Mouse (Mus musculus) fibroblast of lung, adult 2 months (primary cell): ENCODE measurements around the gene Ube2l3.

ENCODE experiments used
- DNase-seq: peaks from one replicate; pipeline ENCODE4 v3.0.0-alpha.2; 2011; ENCODE audit warnings: low read depth

Gene Ube2l3

DNA sequence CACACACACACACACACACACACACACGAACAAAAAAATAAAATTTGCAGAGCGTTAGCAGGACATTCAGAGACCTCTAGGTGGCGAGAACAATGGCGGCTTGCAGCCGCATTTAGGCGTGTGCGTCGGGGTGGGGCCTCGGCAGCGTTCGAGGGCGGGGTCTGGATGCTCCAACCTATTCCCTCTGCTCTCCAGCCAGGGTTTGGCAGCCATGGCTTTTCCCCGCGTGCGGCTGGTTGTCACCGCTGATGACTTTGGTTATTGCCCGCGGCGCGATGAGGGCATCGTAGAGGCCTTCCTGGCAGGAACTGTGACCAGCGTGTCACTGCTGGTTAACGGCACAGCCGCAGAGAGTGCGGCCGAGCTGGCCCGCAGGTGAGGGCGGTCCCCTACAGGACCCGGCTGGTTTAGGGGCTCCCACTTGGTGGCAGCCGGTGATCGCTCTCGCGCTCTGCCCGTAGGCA is 55.6 kb downstream of the Ube2l3 start, which contains the start of gene Ccdc116:
Ccdc116 (minus strand) TSS at position 458 of the 464 bp plus-strand sequence.
- peak; percentile 56 for DNase-seq

DNA sequence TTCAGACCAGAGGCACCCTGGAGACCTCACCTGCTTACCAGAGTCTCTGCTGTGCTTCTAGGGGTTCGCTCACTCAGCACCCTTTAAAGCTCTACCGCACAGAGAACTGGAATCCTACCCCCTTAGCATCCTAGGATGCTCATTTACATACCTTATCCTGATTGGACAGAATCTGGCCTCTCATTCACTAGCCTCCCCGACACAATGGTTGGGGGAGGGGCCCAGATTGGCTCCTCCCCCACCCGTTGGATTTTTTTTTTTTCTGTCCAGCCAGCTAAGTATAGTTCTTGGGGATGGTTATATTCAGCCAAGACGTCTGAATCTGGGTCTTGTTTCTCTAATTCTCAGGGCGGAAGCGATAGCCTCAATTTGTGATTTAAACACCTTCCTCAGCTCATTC is 58.1 kb downstream of the Ube2l3 start, which contains the start of gene Ydjc:
Ydjc (plus strand) TSS at position 283 of the 400 bp plus-strand sequence.
- no peak for DNase-seq

DNA sequence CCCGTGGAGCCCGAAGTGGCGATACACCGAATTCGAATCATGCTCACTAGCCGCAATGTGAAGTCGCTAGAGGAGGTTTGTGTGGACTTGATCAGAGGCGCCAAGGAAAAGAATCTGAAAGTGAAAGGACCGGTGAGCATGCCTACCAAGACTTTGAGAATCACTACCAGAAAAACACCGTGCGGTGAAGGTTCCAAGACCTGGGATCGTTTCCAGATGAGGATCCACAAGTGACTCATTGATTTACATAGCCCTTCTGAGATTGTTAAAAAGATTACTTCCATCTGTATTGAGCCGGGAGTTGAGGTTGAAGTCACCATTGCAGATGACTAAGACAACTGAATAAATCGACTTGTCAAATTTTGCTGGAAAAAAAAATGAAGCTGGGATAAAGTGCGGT is 65.1 kb downstream of the Ube2l3 start:
- no peak for DNase-seq

DNA sequence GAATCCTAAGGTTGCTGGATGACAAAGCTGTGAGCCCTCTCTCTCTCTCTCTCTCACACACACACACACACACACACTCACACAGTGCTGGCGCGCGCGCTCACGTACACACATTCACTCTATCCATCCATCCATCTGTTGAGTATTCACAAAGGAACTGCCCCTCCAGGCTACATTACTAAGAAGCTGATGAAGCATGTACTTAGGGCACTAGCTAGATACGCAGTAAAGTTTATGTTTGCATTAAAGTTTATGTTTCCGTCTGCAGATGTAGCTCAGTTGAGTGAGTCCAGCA is 69.6 kb downstream of the Ube2l3 start:
- DNase-seq: no peak

DNA sequence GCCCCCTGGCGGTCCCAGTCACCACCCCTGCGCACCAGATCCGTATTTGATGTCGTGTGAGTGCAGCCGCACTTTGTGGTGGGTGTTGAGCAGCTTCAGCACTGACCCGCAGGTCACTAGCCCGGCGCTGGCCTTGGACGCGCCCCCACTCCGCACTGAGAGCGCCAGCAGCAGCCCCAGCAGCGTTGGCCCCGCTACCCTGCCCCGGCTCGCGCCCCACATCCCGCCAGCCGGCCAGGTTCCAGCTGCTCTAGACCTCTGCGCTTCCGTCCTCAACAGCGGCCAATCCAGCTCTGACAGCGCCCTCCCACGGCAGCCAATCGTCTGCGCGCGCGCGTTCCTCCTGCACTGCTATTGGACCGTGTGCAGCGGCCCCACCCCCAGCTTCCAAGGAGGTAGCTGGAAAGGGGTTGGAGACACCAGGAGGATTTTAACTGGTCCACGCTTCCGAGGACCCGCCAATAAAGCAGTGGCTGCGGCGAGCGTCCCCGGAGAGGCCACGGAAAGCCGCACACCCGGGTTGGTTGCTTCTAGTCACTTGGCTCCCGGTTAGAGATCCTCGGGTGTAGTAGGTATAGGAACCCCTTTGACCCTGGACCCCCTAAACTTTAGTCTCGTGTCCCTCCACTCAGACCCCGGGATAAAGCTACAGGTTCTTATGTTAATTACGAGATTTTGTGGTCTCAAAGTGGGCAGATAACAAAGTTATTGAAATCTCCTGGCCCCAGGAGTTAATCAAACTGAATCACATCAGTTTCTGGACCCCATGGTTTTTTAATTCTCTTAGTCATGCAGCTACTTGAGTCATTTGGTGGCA is 70.2 kb downstream of the Ube2l3 start, which contains the start of gene Sdf2l1:
Sdf2l1 (minus strand) TSS at position 295 of the 817 bp plus-strand sequence.
- peak; percentile 88 for DNase-seq

DNA sequence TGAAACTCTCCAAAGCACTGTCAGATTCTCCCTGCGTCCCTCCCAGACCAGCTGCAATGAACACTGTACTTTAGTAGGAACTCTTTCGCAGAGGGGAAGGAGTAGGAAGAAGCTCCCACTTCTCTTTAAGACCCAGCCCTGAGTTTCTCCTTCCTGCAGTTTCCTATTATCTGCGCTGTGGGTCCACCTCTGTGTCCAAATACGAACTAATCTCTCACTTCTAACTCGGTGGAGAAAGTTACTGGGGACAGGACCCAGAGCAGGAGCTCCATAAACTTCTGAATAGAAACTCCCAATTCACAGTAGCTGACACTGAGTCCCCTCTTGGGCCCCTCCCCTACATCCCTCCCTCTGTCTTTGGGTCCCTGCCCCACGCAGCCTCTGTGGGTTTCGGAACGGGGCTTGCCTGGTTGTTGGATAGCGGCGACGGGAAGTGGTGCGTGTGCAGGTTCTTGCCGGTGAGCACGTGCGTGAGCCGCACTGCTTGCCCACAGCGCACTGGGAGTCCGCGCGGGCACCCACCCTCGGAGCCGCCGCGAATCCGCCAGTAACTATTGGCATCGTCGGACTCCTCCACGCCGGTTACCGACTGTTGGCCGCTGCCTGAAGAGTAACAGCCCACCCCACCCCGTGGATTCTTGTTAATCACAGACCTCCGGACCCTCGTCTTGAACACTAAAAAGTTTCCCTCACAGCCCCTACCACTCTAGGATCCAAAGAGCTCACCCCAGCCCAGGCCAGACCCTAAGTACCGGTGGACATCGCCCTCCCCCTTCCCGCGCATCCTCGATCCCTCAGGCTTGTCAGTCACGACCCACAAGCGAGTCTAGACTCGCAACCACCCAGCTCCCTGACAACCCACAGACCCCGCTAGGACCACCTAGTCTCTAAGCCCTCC is 71.0 kb downstream of the Ube2l3 start:
- DNase-seq: no peak

DNA sequence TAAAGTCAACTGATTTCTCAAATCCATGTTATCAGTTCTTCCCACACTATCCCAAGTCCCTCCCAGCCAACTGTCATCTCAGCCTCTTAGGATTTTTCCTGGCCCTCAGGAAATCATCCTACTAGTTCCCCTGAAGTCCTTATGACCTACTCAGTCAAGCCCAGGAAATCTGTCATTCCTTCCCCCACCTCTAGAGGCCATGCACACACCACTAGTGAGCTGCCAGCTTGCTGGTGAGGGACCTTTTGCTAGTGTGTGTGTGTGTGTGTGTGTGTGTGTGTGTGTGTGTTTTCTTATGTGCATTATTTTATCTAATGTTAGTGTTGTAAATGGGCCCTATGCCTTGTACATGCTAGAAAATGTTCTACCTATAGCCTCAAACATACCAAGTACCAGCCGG is 75.2 kb downstream of the Ube2l3 start:
- no peak for DNase-seq

DNA sequence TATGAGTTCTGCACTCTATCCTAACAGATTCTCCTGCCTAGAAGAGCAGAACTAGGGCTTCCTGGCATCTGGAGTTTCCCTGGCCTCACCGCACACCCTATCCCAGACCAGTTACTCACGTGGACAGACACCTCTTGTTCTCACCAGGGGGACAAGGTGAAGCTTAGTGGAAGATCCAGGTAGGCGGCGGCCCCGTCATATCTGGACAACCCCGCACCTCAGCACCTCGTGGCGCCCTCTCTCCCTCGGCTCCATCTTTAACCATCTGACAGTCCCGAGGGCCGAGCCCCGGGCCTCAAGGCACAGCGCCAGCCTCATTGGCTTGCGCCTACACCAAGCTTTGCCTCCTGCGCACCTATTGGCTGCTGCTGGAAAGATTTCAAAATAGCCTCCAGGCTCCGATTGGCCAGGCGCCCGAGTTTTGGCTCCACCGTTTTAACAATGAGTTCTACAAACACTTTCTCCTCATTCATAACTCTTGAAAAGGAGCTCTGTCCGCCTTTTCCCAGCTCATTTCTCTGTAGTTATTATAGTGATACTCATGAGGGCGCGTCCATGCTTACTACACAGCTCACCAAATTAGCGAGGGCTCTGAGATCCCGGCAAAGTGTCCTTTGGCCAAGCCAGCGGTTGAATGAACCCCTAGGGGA is 77.5 kb downstream of the Ube2l3 start, which contains the start of gene 2610318N02Rik:
2610318N02Rik (minus strand) TSS at position 297 of the 650 bp plus-strand sequence.
- no peak for DNase-seq

DNA sequence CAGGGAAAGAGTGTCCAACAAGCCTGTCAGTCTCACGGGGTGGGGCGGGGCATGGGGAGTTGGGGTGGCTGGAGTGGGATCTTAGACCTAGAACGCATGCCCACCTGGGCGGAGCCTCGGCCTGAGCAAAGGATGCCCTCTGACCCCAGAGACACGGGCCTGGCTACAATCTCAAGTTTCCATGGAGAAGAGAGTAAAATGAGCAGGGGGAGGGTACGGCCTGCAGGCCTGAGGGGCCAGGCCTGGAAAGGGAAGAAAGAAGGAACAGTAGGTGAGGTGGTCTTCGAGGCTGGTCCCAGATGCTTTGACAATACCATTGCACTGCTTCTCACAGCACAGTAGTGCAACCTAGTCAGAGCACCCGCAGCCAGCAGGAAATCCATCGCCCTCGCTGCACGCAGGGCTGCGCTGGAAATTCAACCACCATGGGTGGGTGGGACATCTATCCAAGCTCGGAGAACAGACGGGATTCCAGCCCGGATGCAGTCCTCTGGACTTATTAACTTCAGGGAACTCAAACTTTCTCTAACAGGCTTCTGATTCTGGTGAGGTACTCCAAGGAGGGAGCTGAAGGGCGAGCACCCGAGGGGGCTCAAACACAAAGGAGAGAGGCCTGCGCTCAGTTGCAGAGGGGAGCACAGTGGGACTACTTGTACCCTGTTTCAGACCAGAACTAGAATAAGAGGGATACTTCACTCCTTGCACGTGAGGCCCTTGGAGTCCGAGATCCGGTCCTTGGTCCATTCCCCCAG is 78.2 kb downstream of the Ube2l3 start:
- DNase-seq: no peak

DNA sequence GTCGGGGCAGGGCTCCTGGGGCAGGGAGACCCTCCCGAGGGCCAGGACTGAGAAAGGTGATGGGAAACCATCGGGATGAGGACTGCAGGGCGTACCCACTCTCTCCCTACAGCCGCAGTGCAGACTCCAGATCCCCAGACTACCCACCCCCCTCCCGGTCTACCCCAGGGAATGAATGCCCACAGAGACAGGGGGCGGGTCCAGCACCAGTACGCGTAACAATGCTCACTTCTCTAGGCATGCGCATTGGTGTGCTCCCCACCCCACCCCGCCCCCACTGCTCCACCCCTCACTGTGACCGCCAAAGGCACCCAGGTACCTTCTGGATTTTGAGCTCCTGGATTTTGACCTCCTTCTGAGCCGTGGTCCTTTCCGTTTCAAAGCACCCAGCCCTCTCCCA is 80.9 kb downstream of the Ube2l3 start:
- no peak for DNase-seq

DNA sequence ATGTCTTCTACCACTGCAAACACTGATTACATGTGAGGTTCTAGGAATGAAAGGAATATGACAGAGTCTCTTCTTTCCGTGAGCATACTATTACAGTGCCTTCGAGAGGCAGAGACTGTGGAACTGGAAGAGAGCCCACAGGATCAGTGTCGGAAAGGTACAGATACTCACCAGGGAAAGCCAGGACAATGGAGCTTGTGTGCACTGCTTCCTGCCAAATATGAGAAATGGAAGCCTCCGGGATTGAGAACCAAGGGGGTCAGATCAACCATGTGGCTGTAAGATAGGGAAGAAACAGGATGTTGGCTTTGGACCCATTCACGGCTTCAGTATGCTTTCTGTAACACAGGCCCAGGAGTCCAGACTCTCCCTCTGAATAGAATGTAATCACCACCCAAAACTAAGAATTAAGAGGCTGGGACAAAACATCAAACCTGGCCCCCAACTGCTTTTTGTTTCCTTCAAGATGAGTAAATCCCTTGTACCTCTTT is 85.1 kb downstream of the Ube2l3 start:
- DNase-seq: no peak

DNA sequence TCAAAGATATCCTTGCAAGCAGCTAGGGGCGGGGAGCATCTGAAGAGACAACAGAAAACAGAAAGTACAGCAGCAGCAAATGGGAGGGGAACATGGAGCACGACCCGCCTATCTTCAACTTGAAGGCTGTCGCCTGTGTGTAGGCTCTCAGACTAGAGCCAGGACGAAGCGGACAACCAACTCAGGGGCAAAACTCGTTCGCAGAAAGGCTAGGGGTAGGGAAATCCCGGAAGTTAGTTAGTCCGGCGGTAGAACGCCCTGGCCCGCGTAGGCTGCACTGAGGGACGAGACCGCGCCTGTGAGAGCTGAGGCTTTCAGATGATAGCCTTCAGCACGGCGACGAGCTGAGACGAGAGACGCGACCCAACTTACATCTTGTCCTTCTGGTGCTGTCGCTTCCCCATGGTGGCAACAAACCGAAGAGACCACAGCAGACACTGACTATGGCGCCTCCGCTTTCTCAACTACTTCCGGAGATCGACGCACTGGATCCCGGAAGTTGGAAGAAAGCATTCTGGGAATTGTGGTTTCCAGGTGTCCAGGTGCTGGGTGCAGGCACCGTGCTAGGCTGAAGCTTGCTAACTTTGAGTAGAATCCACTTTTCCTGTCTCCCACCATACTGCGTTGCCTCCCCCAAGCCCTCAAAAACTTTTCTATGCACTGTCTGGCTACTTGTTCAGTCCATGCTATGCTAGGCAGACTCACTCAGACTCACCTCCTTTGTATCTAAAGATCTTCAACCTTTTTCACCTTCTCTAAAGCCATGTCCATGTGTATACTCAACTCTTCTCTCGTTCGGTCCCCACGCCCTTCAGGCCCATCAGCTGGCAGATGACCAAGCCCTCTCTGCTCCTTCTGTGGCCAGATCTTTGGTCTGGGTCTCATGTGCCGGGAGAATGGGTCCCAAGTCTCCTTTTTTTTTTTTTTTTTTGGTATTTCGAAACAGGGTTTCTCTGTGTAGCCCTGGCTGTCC is 91.4 kb downstream of the Ube2l3 start, which contains the start of gene Ppil2:
Ppil2 (minus strand) TSS at position 487 of the 973 bp plus-strand sequence.
- peak; percentile 46 for DNase-seq

DNA sequence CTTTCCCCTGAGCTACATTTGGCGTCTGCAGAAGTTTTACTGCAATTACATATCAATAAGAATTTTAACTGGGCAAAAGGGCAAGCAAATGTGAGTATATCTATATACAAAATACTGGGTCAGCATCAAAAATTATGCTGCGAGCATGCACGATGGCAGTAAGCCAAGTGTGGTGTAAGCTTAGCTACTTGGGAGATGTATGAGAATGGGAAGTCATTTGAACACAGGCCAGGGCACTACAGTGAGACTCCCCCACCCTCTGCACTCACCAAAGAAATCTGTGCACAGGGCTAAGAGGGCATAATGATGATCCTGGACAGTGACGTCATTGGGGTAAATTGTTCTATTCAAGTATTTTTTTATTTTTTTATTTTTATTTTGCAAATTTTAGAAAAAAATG is 97.8 kb downstream of the Ube2l3 start:
- DNase-seq: no peak

DNA sequence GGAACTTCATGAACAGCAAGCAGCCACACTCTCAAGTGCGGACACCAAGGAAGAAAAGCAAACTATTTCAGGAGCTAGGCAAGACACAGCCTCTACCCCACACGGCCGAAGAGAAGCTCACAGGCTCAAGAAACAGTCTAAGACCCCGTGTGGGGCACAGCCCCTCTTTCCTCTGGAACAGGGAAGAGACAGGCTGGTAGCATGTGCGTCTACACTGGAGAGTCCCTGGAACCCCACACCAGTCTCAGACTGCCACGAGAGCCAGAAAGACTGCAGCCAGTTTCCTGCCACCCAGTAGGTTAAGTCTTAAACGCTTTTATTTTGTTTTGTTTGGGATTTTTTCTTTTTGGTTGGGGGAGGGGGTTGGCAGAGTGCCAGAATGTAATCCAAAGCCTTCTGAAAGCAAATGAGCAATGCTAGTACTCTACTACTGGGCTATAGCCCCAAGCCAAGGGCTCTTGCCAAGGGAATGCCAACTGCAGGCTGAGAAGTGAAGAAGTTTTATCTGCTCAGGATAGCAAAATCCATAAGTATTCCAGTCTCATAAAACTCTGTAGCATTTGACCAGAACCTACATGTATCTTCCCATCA is 99.7 kb downstream of the Ube2l3 start:
- no peak for DNase-seq
